Mouse (Mus musculus) v-Abl transformed pro-B cells (cell line): Measurements from ENCODE around the gene Srm.

Experiments
- in situ Hi-C, 2 experiments: fragments of 400-800 bp; cut with MboI; formaldehyde crosslinking; loops; one replicate each; pipeline ENCODE4 v1.15.1; 2025; ENCODE audit not compliant: unreplicated experiment in 2 of 2

Srm gene

DNA sequence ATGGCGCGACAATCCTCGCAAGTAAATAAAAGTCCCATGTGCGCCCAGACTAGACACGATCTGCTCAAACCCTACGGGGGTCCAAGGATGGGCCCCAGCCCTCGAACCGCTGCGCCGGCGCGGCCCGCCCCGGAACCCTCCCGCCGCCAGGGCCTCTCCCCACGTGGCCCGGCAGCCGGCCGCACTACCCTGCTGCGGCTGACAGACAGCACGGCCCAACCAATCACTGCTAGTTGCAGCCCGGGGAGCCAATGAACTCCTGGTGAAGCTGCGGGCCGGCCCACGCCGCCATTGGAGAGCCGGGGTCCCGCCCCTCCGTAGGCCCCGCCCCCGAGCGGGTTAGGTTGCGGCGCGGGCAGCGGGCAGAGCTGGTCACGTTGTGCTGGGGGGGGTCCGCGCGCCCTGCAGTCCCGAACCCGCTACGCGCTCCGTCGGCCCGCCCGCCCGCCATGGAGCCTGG is at the start of gene Srm:
TSS of gene Srm (plus strand) at position 333 of the 460 bp plus-strand sequence.
- in situ Hi-C loops = no loop called here

GRCm38 (mm10) chr4:148549106-148549505 is 42.2 kb upstream of the Srm start:
- in situ Hi-C loops = loop anchor here in 1 of 2 experiments (5.0 to 25.0 kb wide), 3 partner anchors 52 to 813 kb away; no protein-coding TSS in a partner anchor

- in situ Hi-C loops = loop anchor here in 1 of 2 experiments (10.0 kb wide), 1 partner anchor 47 kb away; the partner anchor contains the start of gene Masp2
Measured at GRCm38 (mm10) chr4:148557766-148558165, 33.5 kb upstream of the Srm start.

- in situ Hi-C loops = loop anchor here in 1 of 2 experiments (10.0 kb wide), 1 partner anchor 46 kb away; the partner anchor contains the start of gene Masp2
Measured at GRCm38 (mm10) chr4:148558297-148559000, 32.9 kb upstream of the Srm start, which contains the start of gene Exosc10. Gene Exosc10 (plus strand): TSS chr4:148558429.

DNA sequence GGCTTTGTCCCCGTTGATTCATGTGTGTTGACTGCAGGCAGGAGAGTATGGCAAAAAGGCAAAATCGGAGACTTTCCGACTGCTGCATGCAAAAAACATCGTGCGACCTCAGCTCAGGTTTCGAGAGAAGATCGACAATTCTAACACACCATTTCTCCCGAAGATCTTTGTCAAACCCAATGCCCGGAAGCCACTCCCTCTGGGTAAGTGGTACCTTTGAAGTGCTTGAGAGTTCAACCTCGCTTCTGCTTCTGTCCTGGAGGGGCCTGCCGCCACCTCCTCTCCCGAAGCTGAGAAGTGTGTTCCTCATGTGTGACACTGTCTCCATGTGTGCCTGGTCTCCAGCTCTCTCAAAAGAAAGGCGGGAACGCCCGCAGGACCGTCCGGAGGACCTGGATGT is 28.6 kb upstream of the Srm start:
- in situ Hi-C loops = no loop called here

- in situ Hi-C loops = no loop called here
Measured at GRCm38 (mm10) chr4:148563595-148563994, 27.7 kb upstream of the Srm start.

- in situ Hi-C loops = loop anchor here in 1 of 2 experiments (5.0 kb wide), 1 partner anchor 37 kb away; no protein-coding TSS in a partner anchor
Measured at GRCm38 (mm10) chr4:148570138-148570537, 21.2 kb upstream of the Srm start.

DNA sequence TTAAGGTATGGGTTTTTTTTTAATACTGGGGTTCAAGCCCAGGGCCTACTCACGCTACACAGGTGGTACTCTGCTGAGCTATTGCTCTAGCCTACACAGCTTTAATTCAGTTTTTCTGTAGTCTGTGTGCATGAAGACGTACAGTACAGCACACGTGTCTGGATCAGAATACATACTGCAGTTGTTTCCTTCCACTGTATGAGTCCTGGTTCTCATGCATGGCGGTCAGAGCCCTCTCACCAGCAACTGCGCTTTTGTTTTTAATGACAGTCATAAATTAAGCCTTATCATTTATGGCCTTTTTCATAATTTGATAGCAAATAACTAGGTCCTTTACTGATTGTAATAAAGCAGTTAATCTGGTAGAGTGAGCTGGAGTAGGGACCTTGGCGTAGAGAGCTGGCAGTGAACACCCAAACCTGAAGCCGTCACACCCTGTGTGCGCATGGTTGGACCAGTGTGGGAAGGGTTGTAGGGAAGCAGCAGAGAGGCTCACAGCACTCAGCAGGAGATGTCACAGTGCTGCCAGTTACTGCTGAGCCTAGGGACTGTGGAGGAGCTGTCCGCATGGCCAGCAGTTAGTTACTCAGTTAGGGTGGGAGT is 20.5 kb upstream of the Srm start:
- in situ Hi-C loops = loop anchor here in 1 of 2 experiments (5.0 kb wide), 1 partner anchor 37 kb away; no protein-coding TSS in a partner anchor

GRCm38 (mm10) chr4:148573222-148573621 is 18.1 kb upstream of the Srm start:
- in situ Hi-C loops = loop anchor here in 1 of 2 experiments (5.0 kb wide), 1 partner anchor 34 kb away; no protein-coding TSS in a partner anchor

GRCm38 (mm10) chr4:148580765-148581164 is 10.5 kb upstream of the Srm start:
- in situ Hi-C loops = no loop called here

DNA sequence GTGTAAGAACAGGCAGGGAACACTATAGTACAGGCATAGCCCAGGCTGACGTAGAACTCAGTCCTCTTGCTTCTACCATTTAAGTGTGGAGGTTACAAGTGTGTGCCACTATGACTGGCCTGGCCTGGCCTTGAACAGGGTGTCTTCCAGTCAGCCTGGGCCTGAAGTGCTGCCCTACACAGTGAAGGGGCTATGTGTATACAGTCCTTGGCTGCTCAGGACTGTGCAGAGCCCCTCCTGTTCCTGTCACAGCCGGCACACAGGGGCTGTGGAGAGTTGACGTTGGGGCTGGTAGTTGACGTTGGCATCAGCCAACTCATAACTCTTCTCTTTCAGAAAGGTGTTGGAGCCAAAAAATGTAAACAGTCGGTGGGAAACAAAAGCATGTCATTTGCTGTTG is 9.9 kb upstream of the Srm start:
- in situ Hi-C loops = no loop called here

DNA sequence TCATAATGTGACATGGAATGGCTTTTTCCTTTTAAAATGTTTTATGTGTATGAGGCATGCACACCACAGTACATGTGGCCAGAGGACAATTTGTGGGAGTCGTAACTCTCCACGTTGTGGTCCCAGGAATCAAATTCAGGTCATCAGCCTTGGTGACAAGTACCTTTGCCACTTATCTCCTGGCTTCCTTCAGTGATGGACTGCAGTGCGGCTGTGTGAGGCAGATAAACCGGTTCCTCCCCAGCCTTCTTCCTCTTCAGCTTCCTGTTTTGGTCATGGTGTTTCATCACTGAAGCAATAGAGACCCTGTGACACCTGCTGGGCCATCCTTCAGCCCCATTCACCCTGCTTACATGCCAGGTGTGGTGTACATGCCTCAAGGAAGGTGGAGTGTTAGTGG is 8.0 kb upstream of the Srm start:
- in situ Hi-C loops = no loop called here

GRCm38 (mm10) chr4:148586648-148587047 is 4.7 kb upstream of the Srm start:
- in situ Hi-C loops = no loop called here

GRCm38 (mm10) chr4:148588793-148589192 is 2.5 kb upstream of the Srm start:
- in situ Hi-C loops = no loop called here

DNA sequence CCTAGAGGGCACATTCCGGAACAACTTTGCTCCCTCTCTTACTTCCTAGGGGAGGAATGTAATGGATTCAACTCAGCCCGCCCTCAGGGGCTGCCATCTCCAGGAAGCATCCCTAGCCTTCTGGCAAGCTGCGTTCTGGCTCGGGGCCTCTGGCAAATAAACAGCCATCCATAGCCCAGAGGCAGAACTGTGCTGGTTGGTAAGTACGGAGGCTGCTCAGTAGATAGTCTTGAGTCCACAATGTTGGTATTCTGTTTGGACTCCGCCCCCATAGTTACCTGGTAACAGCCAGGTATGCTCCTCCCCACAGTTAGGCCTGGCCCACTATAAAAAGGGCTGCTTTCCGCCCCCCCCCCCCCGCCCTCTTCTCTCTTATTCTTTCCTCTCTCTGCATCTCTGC is 1.7 kb upstream of the Srm start:
- in situ Hi-C loops = no loop called here

GRCm38 (mm10) chr4:148590421-148591170 is 707 bp upstream of the Srm start:
- in situ Hi-C loops = no loop called here

- in situ Hi-C loops = no loop called here
Measured at GRCm38 (mm10) chr4:148591637-148592380, 506 bp downstream of the Srm start.

- in situ Hi-C loops = no loop called here
Measured at GRCm38 (mm10) chr4:148593996-148594395, 2.7 kb downstream of the Srm start.

DNA sequence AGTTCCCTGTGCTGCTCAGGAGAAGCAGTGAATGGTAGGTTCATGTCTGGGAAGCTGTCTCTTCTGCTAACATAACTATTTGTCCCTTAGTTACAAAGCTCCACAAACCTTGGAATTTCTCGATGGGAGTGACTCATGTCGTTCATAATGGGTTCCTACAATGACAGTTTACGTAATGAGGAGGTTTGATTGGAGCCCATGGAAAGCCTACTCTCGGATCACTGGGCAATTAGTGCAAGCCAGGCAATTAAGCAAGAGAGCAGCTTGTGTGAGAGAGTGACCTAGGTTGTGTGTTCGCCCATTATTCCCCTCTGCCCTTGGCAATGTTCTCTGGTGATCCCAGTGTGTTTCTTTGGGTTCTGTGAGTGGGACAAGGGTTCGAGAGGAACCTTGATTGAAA is 4.6 kb downstream of the Srm start:
- in situ Hi-C loops = no loop called here

DNA sequence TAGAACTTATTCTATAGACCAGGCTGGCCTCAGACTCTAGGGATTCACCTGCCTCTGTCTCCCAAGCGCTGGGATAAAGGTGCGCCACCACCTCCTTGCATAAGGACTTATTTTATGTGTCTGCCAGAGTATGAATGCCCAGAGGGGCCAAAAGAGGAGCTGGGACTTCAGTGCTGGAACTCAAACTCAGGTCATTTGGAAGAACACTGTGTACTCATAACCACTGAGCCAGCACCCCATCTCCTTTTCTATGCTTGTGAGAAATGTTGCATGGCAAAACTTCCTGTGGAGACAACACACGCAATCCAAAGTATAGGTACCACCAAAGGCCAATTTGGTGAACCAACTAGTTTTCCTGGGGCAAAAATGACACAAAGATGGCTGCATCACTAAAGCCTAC is 5.4 kb downstream of the Srm start:
- in situ Hi-C loops = no loop called here
